19 mouse cellular contexts compared by ENCODE assay signal in the genomic region with DNA sequence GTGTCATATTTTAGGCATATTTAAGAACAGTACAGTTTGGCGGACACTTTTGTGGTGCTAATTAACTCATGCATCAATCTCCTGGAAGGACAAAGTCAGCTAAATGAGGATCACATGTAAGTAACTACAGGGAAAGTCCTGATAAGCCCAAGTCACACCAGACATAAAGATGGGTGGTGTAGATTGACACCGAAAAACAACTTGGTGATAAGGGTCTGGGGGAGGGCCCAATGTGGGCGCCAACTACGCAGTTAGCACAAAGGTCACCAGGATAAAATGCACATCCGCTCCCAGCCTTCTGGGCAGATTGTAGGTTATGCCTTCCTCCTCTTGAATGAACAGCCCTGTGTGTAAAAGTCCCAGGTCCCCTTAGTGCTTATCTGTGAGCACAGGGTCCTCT.
"Had no signal": no experiment of that assay in that cellular context is flagged by ENCODE, and none has a peak within 500 bp of the region (broad histone marks: within the 10 kb centered on the region; RNA-seq: fewer than 3 reads in every experiment).

No protein-coding gene starts in this region.

- H3K27me3 ChIP-seq: midbrain, embryonic 13.5 days; neural tube, embryonic 13.5 days; neural tube, embryonic 15.5 days; stomach, embryonic 15.5 days had no signal

- H3K4me3 ChIP-seq: midbrain, embryonic 10.5 days; midbrain, embryonic 13.5 days; myocyte; neural tube, embryonic 13.5 days; neural tube, embryonic 15.5 days; stomach, embryonic 15.5 days had no signal

- H3K9me3 ChIP-seq: midbrain, embryonic 10.5 days; neural tube, embryonic 13.5 days; neural tube, embryonic 15.5 days; stomach, embryonic 15.5 days had no signal

- ATAC-seq: midbrain, embryonic 13.5 days; midbrain, embryonic 16.5 days had no signal

- H3K9ac ChIP-seq: liver, embryonic 14.5 days; lung, embryonic 14.5 days; midbrain, embryonic 13.5 days; neural tube, embryonic 13.5 days; neural tube, embryonic 15.5 days; stomach, embryonic 15.5 days had no signal

- DNase-seq: lung, adult 18-20 months; lung, embryonic 14.5 days; lung, postnatal 10 days; lung, postnatal 4 days; retina, postnatal 1 day; right cerebral cortex, adult 18-20 months; right cerebral cortex, postnatal 14 days; thymus, adult 18-20 months; thymus, postnatal 14 days; thymus, postnatal 36 days had no signal

- H3K4me1 ChIP-seq: midbrain, embryonic 10.5 days; midbrain, embryonic 13.5 days had no signal

- H3K27ac ChIP-seq: liver, embryonic 14.5 days; midbrain, embryonic 10.5 days; midbrain, embryonic 13.5 days; neural tube, embryonic 13.5 days; neural tube, embryonic 15.5 days; stomach, embryonic 15.5 days; stomach, postnatal 0 days had no signal

- H3K36me3 ChIP-seq: midbrain, embryonic 13.5 days; neural tube, embryonic 13.5 days; neural tube, embryonic 15.5 days; stomach, embryonic 15.5 days had no signal

- H3K4me2 ChIP-seq: lung, embryonic 14.5 days; midbrain, embryonic 13.5 days; neural tube, embryonic 13.5 days; neural tube, embryonic 15.5 days; stomach, embryonic 15.5 days had no signal
